Mouse (Mus musculus) midbrain, embryonic 15.5 days (tissue): ENCODE data around the gene Ptprk. TPM values are rescaled to one million over a fixed set of nuclear protein-coding genes. Genes with fewer than 3 reads are reported as not detected.

Source experiments
- ATAC-seq: fragments of 200-750 bp; cut with Nextera tagmentation; replicated peaks from 2 replicates; pipeline ENCODE4 v1.8.0; 2017; ENCODE audit warnings: moderate TSS enrichment
- H3K27ac ChIP-seq: fragments of 300-500 bp; sonication (generic); 2 replicates; pipeline ENCODE4 v1.5.1; 2015; ENCODE audit warnings: mild to moderate bottlenecking, inconsistent platforms
- H3K27me3 ChIP-seq: fragments of 300-500 bp; sonication (generic); replicated peaks from 2 replicates; pipeline ENCODE4 v1.6.1; 2015; ENCODE audit warnings: inconsistent platforms
- H3K36me3 ChIP-seq: fragments of 300-500 bp; sonication (generic); replicated peaks from 2 replicates; pipeline ENCODE4 v1.6.1; 2015; ENCODE audit warnings: inconsistent platforms
- H3K4me1 ChIP-seq: fragments of 300-500 bp; sonication (generic); 2 replicates; pipeline ENCODE4 v1.6.1; 2015; ENCODE audit warnings: inconsistent platforms
- H3K4me2 ChIP-seq: fragments of 300-500 bp; sonication (generic); 2 replicates; pipeline ENCODE4 v1.6.1; 2015; ENCODE audit warnings: inconsistent platforms, mild to moderate bottlenecking, moderate library complexity
- H3K4me3 ChIP-seq: fragments of 300-500 bp; sonication (generic); 2 replicates; pipeline ENCODE4 v1.5.1; 2015; ENCODE audit warnings: mild to moderate bottlenecking, inconsistent platforms
- H3K9ac ChIP-seq: fragments of 300-500 bp; sonication (generic); 2 replicates; pipeline ENCODE4 v1.6.1; 2015; ENCODE audit warnings: mild to moderate bottlenecking, inconsistent platforms
- H3K9me3 ChIP-seq: fragments of 300-500 bp; sonication (generic); 2 replicates; pipeline ENCODE4 v1.6.1; 2016; ENCODE audit warnings: inconsistent platforms
- WGBS: fragments of 180-500 bp; shearing (Covaris S2); methylation state at CpG from one replicate; pipeline ENCODE4 v1.1.7; 2015; ENCODE audit warnings: mixed read lengths; 5-methylcytosine and 5-hydroxymethylcytosine counted together
- polyA plus RNA-seq: library from polyadenylated mRNA; unstranded; fragments of >200 nt; fragmentation: Nextera tagmentation; extraction: Ambion mirVana; gene quantifications from 2 replicates; pipeline ENCODE4 v1.2.1, GENCODE M21; 2015

The Ptprk gene
- polyA plus RNA-seq, 1 experiment from 2014 or later, result 33.3 TPM

DNA sequence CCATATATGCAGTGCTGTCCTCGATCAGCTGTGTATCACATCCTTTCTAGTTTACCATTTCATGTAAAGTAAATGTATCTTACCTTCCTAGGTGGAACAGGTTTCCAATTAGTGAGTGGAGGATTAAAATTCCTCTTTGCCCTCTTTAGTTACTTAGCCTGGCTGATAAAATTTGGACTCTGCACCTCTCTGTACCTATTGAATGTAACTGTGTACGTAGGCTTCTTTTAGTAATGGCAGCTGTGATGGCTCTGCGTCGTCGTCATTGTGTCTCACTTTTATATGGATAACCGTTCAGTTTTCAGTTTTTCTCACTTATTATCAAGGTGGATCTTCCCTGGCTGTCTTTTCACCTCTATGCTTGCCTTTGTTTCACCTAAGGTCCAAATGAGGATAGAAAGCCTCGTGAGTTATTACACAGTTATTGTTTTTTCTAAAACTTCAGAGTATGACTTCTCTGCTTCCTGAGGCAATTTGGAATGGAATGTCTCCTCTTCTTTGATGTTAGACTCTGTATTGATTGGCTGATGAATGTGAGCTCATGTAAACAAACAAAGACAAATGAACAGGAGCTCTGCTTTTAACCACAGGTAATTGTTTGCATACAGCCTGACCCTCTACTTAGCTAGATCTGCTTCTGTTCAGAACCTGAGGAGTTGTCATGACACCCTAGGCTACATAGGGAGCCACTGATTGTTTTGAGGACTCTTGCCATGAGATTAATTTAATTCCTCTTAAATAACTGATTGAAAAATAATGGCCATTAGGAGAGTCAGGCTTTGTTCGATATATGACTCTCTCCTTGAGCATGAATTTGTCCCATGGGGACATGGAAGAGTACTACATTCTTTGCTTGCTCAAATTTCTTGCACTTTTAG, 197.3 kb downstream of the Ptprk start:
- ATAC-seq, result no peak
- H3K9ac ChIP-seq, result no peak overlapping the region
- no peak overlapping the region for H3K27ac ChIP-seq
- no peaks in the 10 kb centered on the region for H3K36me3 ChIP-seq
- H3K4me1 ChIP-seq, result no peaks in the 10 kb centered on the region
- WGBS, result 79% methylated on average over 8 of the region's 8 CpGs
- no peak overlapping the region for H3K4me2 ChIP-seq
- H3K27me3 ChIP-seq, result no peaks in the 10 kb centered on the region
- H3K9me3 ChIP-seq, result no peaks in the 10 kb centered on the region
- no peak overlapping the region for H3K4me3 ChIP-seq

DNA sequence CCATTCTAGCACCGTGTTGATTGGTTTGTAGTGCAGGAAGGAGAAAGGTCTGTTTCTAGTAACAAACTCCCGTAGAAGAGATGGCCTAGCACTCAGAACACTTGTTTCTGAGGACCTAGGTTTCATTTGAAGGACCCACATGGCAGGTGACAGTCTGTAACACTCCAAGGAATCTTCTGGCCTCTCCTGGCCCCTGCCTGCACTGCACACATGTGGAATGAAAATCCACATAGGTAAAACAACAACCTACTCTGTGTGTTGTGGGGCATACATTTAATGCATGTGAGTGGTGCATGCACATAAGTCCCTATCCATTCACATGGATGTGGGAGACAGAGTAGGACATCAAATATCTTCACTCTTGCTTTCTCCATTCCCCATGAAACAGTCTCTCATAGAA, 204.1 kb downstream of the Ptprk start:
- no peak for ATAC-seq
- H3K4me2 ChIP-seq, result no peak overlapping the region
- H3K27ac ChIP-seq, result no peak overlapping the region
- no peaks in the 10 kb centered on the region for H3K27me3 ChIP-seq
- no peaks in the 10 kb centered on the region for H3K9me3 ChIP-seq
- no peak overlapping the region for H3K9ac ChIP-seq
- WGBS, result 97% methylated on average over 2 of the region's 2 CpGs
- no peak overlapping the region for H3K4me3 ChIP-seq
- H3K36me3 ChIP-seq, result no peaks in the 10 kb centered on the region
- peaks cover 3% of the 10 kb centered on the region; the same call in 1 of the 2 replicates for H3K4me1 ChIP-seq

DNA sequence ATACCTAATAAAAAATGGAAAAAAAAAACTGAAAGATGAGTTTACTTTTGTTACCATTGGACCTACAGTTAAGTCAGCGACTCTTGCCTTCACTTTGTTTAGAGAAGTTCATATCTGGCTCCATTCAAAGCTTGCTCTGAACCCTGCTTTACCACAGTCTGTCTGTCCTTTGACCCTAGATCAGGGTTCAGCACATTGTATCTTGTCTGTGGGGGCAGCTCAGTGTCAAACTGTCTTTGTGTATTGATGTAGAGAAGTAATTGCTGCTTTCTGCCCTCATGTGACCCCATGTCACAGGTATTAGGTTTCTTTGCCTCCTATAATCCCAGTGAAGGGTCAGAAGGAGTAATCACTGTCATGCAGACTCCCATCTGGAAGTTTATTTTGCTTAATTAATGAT, 222.9 kb downstream of the Ptprk start:
- Histone ChIP-seq H3K27me3 (no peaks in the 10 kb centered on the region), H3K4me3 (no peak overlapping the region), H3K36me3 (no peaks in the 10 kb centered on the region), H3K4me1 (no peaks in the 10 kb centered on the region), H3K4me2 (no peak overlapping the region), H3K27ac (no peak overlapping the region), H3K9me3 (no peaks in the 10 kb centered on the region), H3K9ac (no peak overlapping the region)
- ATAC-seq, result no peak
- 74% methylated on average over 1 of the region's 1 CpGs for WGBS

DNA sequence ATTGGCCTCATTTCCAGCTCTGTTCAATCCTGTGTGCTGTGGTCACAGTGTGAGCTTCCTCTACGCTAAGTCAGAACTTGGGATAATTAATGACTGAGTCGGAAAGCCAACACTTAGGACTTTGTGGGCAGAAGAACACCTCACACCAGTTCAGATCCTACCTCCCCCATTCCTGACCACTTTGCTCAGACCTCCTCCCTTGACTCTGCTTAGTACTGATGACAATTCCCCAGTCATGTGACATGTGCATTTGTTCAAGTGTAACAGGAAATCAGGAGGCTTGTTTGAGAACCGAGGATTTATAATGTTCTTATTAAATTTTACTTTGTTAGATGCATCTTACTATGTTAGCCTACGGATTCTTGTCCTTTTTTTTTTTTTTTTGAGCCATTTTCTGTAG, 224.6 kb downstream of the Ptprk start:
- Histone ChIP-seq H3K9ac (no peak overlapping the region), H3K4me2 (no peak overlapping the region), H3K4me1 (no peaks in the 10 kb centered on the region), H3K4me3 (no peak overlapping the region), H3K36me3 (no peaks in the 10 kb centered on the region), H3K9me3 (no peaks in the 10 kb centered on the region), H3K27ac (no peak overlapping the region), H3K27me3 (no peaks in the 10 kb centered on the region)
- WGBS, result 86% methylated on average over 4 of the region's 4 CpGs
- no peak for ATAC-seq

DNA sequence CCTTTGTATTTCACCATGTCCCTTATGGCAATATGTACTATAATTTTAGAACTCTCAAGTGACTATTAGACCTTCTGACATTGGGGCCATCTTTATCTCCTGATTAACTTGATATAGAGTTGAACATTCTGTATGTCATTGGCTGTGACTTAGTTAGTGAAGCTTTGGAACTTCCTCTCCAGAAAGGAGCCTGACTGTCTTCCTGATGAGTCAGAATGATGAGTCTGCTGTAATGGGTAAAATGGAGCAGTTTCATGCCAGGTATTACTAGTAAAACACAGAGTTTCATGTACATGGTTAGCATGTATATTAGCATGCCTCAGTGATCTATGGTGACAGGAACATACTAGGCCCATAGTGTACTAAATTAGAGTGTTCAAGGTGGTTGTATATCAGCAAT, 229.2 kb downstream of the Ptprk start:
- Histone ChIP-seq H3K27ac (no peak overlapping the region), H3K36me3 (no peaks in the 10 kb centered on the region), H3K9me3 (no peaks in the 10 kb centered on the region), H3K4me2 (no peak overlapping the region), H3K4me1 (no peaks in the 10 kb centered on the region), H3K27me3 (no peaks in the 10 kb centered on the region), H3K4me3 (no peak overlapping the region), H3K9ac (no peak overlapping the region)
- no peak for ATAC-seq

DNA sequence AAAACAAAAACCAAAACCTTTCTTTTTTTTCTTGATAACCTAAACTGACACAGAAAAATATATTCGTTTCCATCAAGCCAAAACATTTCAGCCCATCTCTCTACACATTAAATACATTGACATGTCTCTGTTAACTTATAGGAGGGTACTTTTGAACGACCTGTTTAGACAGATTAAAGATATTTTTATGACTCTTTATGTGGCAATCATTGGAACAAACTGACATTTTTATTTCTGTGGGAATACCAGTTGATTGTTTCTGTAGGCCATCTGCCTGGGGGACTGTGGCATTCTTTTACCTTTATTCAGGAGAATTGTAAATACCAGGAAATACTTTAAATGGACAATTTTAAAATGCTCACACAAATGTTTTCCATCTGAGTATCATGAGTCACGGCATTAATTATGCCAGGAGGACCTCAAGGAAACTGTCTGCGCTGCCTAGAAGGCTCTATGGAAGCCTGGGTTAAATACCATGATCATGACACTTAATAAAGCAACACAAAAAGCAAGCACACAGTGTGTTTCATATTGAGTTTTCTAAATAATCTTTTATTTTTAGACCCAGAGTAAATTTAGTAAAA, 229.8 kb downstream of the Ptprk start:
- 88% methylated on average over 4 of the region's 4 CpGs for WGBS
- ATAC-seq, result no peak
- H3K9me3 ChIP-seq, result no peaks in the 10 kb centered on the region

DNA sequence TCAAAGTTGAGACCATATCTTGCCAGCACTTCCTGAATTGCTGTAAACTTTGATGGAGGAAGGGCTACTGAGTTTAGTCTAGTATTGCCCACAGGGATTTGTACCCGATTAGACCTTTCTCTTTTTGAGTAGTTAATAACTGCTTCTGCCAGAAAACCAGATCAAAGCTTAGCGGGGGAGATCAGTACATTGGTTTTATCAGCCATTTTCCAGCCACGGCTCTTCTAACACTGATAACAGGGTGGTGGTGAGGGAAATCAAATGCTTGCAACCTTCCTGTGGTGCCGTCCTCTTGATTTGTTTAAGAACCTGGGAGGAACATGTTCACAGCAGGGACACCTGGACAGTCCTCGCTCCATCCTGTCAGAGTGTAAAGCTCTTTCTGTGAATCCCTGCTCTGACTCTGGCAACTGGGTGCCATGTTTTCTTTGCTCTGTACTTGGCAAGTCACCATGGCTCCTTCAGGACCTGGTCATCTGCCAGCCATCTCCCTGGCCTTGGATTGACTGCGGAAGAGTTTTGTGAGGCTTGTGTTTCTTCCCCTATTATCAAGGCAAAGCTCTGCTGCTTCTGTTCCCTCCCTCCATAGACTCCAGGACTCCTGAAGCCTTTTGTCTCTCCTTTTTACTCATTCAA, 231.9 kb downstream of the Ptprk start:
- H3K27me3 ChIP-seq, result no peaks in the 10 kb centered on the region
- H3K4me1 ChIP-seq, result no peaks in the 10 kb centered on the region
- no peaks in the 10 kb centered on the region for H3K9me3 ChIP-seq
- ATAC-seq, result no peak
- no peak overlapping the region for H3K27ac ChIP-seq
- H3K9ac ChIP-seq, result no peak overlapping the region
- no peak overlapping the region for H3K4me3 ChIP-seq
- no peaks in the 10 kb centered on the region for H3K36me3 ChIP-seq
- 43% methylated on average over 6 of the region's 6 CpGs for WGBS
- no peak overlapping the region for H3K4me2 ChIP-seq

More for the DNA sequence above, 229.8 kb downstream of the Ptprk start:
- Histone ChIP-seq H3K9ac (no peak overlapping the region), H3K27me3 (no peaks in the 10 kb centered on the region), H3K36me3 (no peaks in the 10 kb centered on the region), H3K4me2 (no peak overlapping the region), H3K4me3 (no peak overlapping the region), H3K4me1 (no peaks in the 10 kb centered on the region), H3K27ac (no peak overlapping the region)

DNA sequence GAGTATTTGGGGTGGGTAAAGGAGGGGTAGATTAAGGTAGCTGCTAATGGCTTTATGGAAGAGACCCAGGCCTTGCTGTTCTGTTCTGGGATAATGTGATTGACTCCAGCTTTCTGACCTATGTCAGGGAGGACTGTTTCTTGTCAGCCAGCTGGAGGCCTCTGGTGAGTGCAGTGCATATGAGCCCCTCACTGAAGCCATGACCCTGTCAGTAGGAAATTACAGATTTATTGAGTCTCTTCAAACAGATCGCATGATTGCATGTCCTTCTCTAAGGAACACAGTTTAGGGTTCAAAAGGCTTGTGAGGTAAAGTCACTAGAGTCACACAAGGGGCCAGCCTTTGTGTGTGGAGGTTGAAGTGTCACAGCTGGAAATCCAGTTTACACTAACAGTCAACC, 236.7 kb downstream of the Ptprk start:
- Histone ChIP-seq H3K4me1 (no peaks in the 10 kb centered on the region), H3K9ac (no peak overlapping the region), H3K4me2 (no peak overlapping the region), H3K27me3 (no peaks in the 10 kb centered on the region), H3K9me3 (no peaks in the 10 kb centered on the region), H3K36me3 (no peaks in the 10 kb centered on the region), H3K27ac (no peak overlapping the region), H3K4me3 (no peak overlapping the region)
- WGBS, result 74% methylated on average over 1 of the region's 1 CpGs
- no peak for ATAC-seq

DNA sequence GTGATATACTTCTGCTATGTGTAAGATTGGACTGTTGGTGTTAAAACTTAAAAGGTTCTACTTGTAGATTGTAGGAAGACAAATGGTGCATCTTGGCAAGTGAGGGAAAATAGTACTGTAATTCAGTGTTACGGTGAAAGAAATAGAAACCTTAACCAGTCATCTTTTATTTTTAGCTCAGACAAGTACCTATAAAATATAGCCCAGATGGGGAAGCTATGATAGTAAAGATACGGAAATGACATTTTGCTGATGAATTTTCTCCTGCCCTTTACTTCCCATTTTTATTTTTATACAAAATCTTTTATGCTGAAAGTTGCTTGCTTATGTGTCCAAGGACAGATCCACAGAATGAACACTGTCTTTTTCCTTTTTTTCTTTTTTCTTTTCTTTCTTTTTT, 248.4 kb downstream of the Ptprk start:
- WGBS, result 93% methylated on average over 2 of the region's 2 CpGs
- no peak overlapping the region for H3K4me3 ChIP-seq
- no peak for ATAC-seq

DNA sequence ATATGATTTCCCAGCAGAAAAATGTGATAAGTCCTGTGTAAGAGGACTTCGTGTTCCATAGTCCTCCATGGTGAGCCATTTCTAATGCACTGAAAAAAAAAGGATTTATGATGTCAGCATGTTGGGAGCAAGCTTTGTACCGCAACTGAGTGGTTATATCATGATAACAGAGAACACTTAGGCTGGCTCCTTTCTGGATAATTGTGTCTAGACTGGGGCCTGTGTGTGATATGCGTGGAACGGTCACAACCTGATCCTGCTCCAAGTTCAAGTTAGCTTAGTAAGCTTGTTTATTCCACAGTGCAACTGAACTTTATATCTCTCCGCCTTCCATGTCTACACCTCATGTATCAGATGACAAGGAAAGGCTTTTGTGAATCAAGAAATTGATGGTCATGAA, 260.6 kb downstream of the Ptprk start:
- Histone ChIP-seq H3K27me3 (no peaks in the 10 kb centered on the region), H3K9ac (no peak overlapping the region), H3K36me3 (no peaks in the 10 kb centered on the region), H3K4me2 (no peak overlapping the region), H3K27ac (no peak overlapping the region), H3K9me3 (no peaks in the 10 kb centered on the region), H3K4me3 (no peak overlapping the region), H3K4me1 (no peaks in the 10 kb centered on the region)
- 92% methylated on average over 5 of the region's 5 CpGs for whole genome bisulfite sequencing
- ATAC-seq, result no peak

More for the DNA sequence above, 248.4 kb downstream of the Ptprk start:
- Histone ChIP-seq H3K4me2 (no peak overlapping the region), H3K9me3 (no peaks in the 10 kb centered on the region), H3K4me1 (no peaks in the 10 kb centered on the region), H3K36me3 (no peaks in the 10 kb centered on the region), H3K9ac (no peak overlapping the region), H3K27ac (no peak overlapping the region), H3K27me3 (no peaks in the 10 kb centered on the region)

DNA sequence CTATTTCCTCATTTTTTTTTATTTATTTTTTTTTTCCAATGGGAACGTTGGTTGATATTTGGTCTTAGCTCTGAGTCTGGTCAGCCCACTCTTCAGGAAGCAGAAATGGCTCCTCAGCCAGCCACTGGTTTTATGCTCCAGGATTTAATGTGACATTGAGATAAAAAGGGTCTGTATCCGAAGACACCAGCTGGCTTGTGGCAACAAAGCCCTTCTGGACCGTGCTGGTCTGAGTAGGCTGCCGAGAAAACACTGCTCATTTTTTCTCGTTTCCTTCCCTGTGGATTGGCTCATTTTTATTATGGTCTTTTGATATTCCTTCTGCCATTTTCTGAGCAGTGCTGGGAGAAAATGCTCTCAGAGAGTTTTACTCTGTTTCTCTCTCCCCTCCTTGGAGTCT, 263.9 kb downstream of the Ptprk start:
- Histone ChIP-seq H3K9ac (no peak overlapping the region), H3K4me3 (no peak overlapping the region), H3K4me1 (no peaks in the 10 kb centered on the region), H3K9me3 (no peaks in the 10 kb centered on the region), H3K27me3 (no peaks in the 10 kb centered on the region), H3K36me3 (no peaks in the 10 kb centered on the region), H3K4me2 (no peak overlapping the region), H3K27ac (no peak overlapping the region)
- WGBS, result 48% methylated on average over 5 of the region's 5 CpGs
- ATAC-seq, result no peak

DNA sequence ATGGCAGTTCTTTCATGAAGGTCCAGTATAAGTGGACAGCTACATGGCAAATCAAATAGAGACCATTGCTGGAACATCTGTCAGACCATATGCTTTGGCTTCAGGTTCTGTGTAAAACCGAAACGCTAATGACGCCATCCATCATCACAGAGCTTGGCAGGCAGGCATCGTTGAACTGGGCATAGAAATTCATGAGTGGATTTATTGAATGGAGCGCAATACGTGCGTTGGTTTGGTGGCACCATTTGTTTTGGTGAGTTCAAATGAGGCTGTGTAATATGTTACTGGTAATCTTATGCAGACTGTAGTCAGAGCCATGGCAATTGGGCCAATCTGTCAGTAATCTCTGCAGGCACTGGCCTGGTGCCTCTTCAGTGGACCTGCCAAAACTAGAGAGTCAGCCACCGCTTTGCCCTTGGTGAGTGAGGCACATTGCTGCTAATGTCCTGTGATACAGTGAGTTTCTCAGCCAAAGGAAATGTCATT, 270.6 kb downstream of the Ptprk start:
- H3K4me1 ChIP-seq, result no peaks in the 10 kb centered on the region
- peak; percentile 50; the same call in 1 of the 2 replicates for ATAC-seq
- H3K36me3 ChIP-seq, result no peaks in the 10 kb centered on the region
- H3K27ac ChIP-seq, result no peak overlapping the region
- H3K4me3 ChIP-seq, result no peak overlapping the region
- no peak overlapping the region for H3K4me2 ChIP-seq
- H3K9ac ChIP-seq, result no peak overlapping the region
- 82% methylated on average over 8 of the region's 8 CpGs for WGBS
- H3K27me3 ChIP-seq, result no peaks in the 10 kb centered on the region
- no peaks in the 10 kb centered on the region for H3K9me3 ChIP-seq
